Mouse (Mus musculus): ENCODE results near the gene Gys2.

The Gys2 gene

GRCm38 (mm10) chr6:142455314-142455996 is 17.5 kb downstream of the Gys2 start:
- DNase-seq: no peak

- DNase-seq: no peak
Measured at GRCm38 (mm10) chr6:142453311-142453710, 19.6 kb downstream of the Gys2 start.

DNA sequence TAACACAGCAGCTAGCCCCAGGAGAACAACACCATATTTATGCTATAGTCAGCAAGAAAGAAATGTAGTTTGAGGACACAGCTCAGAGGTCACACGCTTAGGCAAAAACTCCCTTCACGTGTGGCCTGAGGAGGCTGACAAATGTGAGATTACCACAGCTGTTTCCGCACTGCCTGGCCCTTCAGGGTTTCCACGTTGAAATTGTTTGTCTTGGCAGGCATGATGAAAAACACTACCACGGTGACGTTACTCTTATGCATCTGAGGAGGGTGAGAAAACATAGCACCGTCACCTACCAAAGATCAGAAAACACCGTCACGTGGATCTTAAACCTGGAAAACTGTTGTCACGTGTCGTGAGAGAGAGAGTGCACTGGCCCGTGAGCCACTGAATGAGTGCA is 21.5 kb downstream of the Gys2 start:
- no peak for DNase-seq

GRCm38 (mm10) chr6:142429072-142429471 is 43.8 kb downstream of the Gys2 start:
- no peak for DNase-seq

- no peak for DNase-seq
Measured at GRCm38 (mm10) chr6:142424976-142425375, 47.9 kb downstream of the Gys2 start.

DNA sequence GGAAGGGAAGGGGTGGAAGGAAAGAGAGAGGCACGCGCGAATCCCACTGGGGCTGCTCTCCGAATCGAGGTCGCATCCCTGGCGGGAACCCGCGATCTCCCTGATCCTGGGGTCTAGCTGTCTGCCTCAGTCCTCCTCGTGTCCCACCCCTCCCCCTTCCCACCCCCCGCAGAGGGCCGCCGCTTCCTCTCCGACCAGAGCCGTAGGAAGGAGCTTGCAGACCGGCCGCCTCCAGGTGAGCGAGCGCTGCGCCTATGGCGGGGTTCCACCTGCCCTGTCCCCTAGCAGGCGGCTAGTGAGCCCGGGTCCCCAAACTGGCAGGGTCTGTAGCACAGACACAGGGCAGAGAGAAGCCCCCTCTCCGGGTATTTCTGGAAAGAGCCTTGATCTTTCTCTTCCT is 58.3 kb downstream of the Gys2 start:
- DNase-seq: no peak

- DNase-seq: no peak
Measured at GRCm38 (mm10) chr6:142413845-142414244, 59.1 kb downstream of the Gys2 start.

GRCm38 (mm10) chr6:142412906-142413491 is 59.9 kb downstream of the Gys2 start, which contains the start of gene Spx:
Gene Spx (plus strand): TSS chr6:142413441.
- DNase-seq: no peak

DNA sequence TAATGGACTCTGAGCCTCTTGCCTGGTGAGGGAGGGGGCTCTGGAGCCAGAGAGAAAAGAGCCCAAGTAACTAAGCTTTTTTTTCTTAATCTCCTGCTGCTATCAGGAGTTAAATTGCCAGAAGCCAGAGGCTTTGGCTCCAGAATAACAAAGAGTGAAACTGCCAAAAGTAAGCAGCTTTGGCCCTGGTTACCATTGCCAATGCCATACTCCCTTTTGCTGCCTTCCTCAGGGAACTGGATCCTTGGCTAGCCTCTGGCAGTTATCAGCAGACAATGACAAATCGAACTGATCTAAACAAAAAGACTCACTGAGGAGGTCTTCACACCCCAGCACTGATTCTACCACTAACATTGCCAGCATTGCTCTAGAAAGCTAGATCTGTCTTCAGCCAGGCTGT is 61.8 kb downstream of the Gys2 start:
- DNase-seq: no peak

GRCm38 (mm10) chr6:142395756-142396155 is 77.2 kb downstream of the Gys2 start:
- DNase-seq: no peak

DNA sequence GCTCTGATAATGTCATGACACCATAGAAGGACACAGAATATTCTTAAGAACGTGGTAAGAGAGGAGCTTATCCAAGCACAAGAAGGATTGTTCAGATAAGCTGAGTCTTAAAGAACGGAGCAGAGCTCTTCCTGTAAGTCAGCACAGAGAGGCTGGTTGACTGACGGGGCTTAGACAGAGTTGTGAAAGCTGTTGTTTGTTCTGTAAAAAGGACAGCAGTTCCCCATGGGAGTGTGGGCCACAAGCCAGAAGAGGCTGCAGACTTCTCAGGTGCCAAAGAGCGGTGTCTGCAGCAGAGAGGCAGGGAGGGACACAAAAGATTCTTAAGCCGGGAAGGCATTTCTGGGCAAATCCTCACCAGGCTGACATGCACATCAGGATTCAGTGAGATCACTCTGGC is 78.2 kb downstream of the Gys2 start:
- DNase-seq: no peak

DNA sequence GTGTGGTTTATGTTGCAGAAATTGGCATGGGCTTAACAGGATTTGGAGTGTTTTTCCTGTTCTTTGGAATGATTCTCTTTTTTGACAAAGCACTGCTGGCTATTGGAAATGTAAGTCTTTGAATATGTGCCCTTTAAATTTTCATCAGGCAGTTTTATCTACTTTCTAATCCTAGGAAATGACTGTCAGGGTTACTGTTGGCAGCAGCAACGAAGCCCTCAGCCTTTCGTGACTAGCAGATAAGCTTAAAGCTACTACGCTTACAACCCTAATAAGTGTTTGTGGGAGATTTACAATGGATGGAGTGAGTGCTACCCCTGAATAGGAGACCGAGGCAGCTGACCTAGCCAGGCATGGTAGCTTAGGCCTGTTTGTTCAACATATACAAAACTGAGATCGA is 80.6 kb downstream of the Gys2 start:
- no peak for DNase-seq

GRCm38 (mm10) chr6:142389101-142389500 is 83.8 kb downstream of the Gys2 start:
- no peak for DNase-seq

GRCm38 (mm10) chr6:142387755-142388271 is 85.1 kb downstream of the Gys2 start:
- DNase-seq: no peak

DNA sequence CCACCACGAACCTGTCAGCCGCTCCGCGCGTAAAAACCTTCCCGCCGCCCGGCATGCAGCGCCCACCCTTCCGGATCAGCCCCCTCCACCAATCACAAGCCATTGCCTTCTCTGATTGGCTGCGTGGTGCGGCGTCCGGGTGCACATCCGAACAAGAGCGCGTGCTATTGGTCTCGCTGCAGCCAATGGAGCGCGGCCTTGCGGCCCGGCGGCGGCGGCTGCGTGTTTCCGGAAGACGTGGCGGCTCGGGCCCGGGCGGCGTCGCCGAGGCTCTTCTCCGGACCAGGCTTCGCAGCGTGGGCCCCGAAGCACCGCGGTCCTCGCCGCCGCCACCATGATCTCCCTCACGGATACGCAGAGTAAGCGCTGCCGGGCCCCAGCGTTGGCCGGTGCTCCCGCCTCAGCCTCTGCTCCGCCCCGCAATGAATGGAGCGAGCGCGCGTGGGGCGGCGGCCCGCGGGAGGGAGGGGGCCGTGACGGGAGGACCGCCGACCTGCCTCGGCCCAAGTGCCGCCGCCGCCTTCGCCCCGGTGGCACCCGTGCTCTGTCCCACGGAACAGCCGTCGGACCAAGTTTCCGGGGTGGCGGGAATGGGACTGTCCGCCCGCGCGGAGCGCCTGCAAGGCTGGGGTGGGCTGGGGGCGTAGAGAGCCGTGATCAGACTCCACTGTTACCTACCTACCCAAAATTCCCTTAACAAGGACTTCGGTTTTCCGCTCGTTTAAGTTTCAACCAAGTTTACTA is 85.7 kb downstream of the Gys2 start, which contains the start of the genes Recql and Golt1b:
Gene Recql (minus strand): TSS at position 77 of the 744 bp plus-strand sequence.
Gene Golt1b (plus strand): TSS at position 211 of the 744 bp plus-strand sequence.
- DNase-seq: peak; percentile 94 to 95

GRCm38 (mm10) chr6:142386285-142387010 is 86.5 kb downstream of the Gys2 start:
- DNase-seq: no peak

DNA sequence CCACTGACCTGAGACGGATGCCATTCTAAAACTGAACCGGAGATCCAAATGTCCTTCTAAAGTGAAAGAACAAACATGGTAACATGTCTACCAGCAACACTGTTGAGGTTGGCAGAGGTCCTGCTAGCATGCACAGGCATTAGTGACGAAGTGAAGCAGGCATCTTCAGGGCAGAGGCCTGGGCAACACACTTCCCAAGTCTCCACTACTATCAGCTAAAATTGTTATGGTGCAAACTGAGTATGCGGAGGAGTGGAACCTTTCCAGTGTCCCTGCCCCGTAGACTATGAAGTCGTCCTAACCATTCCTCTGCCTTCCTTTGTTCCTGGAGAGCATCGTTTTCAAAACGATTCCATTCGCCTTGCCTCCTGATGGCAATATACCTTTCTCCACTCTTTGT is 88.4 kb downstream of the Gys2 start:
- DNase-seq: no peak

DNA sequence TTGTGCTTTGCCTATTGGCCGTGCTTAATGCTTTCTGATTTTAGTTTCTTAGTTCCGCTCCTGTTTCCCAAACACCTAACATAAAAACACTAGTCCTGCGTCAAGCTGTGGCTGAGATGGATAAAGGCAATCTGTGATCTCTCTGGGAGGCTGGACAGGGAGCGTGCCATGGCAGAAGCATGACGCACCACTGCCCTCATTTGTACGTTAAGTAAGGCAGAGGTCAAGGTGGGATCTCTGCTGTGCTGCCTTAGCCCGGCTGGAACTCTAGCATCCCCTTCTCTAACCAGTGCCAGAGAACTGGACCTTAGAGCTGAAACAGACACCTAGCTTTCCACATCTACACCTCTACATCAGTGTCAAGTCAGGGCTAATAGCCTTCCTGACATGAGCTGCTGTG is 91.3 kb downstream of the Gys2 start:
- DNase-seq: no peak

DNA sequence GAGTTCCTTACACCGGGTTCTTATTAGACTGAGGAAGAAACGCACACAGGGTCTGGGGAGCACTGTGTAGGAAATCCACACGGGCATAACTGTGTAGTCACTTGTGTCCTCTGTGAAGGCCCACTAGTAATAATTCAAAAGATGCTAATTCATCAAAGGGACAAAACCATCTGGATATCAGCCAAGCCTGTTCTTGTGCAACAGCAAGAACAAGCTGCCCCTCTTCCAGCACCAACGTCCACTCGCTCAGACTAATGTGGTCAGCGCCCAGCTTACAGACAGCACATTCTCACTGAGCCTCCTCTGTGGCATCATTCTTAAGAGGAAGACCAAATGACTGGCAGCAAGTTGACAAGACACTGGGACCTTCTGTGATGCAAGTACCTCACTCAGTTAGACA is 92.9 kb downstream of the Gys2 start:
- DNase-seq: no peak

DNA sequence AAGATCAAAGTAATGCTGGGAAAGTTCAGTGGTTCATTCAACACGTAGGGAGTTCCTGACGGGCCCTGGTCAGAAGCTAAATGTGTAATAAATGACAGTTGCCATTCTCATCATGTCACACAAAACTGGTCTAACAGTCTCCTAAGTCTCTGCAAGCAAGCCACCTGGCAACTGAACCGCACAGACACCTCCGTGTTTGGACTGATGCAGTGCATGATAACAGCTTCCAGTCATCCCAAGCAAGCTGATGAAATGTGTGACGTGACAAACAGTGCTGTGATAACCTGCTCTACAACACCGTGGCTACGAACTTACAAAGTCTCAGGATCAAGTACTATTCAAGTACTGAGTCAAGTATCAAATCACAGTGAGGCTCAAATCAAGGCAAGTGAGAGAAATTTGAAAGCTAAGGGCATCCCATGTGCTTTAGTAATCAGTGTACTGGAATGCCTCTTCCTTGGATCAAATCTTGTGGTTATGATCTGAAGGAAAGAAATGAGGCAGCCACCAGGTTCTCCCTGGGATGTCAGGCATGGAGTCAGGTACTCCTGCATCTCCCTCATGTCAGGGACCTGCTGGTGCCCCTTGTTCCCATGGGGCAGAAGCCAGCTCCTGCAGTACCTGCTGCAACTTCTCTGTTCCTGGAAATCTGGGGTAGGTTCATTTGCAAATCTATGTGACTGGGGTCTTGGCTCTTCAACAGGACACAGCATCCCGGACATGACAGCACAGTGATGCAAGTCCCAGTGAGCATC is 94.2 kb downstream of the Gys2 start:
- DNase-seq: no peak

GRCm38 (mm10) chr6:142377081-142377480 is 95.8 kb downstream of the Gys2 start:
- no peak for DNase-seq

All from spleen, adult 18-20 months (tissue).